Mouse (Mus musculus) heart, adult 2 months (tissue): ENCODE results near the gene Tmem129.

Experiments
- CTCF ChIP-seq: fragments of 200-600 bp; IDR thresholded peaks from 2 replicates; pipeline ENCODE4 v1.8.1; 2022; ENCODE audit warnings: antibody characterized with exemption, mild to moderate bottlenecking, moderate library complexity
- POLR2A ChIP-seq: fragments of 200-500 bp; IDR thresholded peaks from 2 replicates; pipeline ENCODE4 v1.6.1; 2011; ENCODE audit warnings: mild to moderate bottlenecking, low read depth, low read length, control low read depth; ENCODE audit not compliant: insufficient read depth

DNA sequence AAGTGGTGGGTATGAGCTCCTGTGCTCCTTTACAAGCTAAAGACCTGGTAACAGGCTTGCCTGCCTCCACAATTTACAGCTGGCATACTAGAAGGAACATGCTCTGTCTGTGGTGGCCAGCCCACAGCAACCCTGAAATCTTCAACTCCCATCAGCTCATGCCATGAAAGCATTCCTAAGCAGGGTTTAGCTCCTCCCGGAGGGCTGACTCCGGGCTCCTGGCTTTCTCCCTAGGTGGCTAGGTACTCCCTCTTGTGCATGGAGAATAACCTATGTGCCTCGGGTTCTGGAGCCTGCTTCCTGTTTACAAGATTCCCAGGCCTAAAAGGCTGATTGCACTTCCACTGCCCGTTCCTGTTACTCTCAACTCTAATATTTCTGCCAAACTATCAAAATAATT is 19.4 kb downstream of the Tmem129 start:
- TF ChIP-seq CTCF (no peak), POLR2A (no peak)
